8 mouse cellular contexts compared by ENCODE assay signal in genomic region chr2:22774181-22774751, GRCm38 (mm10). TPM values are rescaled to one million over a fixed set of nuclear protein-coding genes. Genes with fewer than 3 reads are reported as not detected.
DNase-seq lines count a peak whose midpoint lies in the region; ATAC-seq and TF ChIP-seq lines count a peak whose summit lies in the region.

No protein-coding gene starts in this region.

- TF ChIP-seq EP300 in lung, postnatal 0 days (IDR thresholded peaks at IDR 0.05) = no peak

- peak; percentile 69 for ATAC-seq in hindbrain, embryonic 11.5 days (ENCODE audit: low FRiP score)
- peak; percentile 85 for ATAC-seq in lung, postnatal 0 days

- H3K27ac ChIP-seq in bone marrow, adult 2 months (ENCODE audit: control insufficient read depth, insufficient read depth, low read depth, low read length, poor library complexity) = peak overlapping the region; percentile 99
- H3K27ac ChIP-seq in hindbrain, embryonic 11.5 days (ENCODE audit: low read depth, low read length) = no peak overlapping the region
- no peak overlapping the region; the same call in 1 of the 2 replicates for H3K27ac ChIP-seq in lung, postnatal 0 days (ENCODE audit: low read length)

- H3K36me3 ChIP-seq in hindbrain, embryonic 11.5 days (ENCODE audit: control insufficient read depth, insufficient read depth, low read length) = no peaks in the 10 kb centered on the region
- no peaks in the 10 kb centered on the region for H3K36me3 ChIP-seq in lung, postnatal 0 days (ENCODE audit: insufficient read depth, low read length)

- H3K4me2 ChIP-seq in hindbrain, embryonic 11.5 days (replicated peaks; ENCODE audit: low read depth, low read length) = peak overlapping the region; percentile 78
- peak overlapping the region; percentile 46 for H3K4me2 ChIP-seq in lung, postnatal 0 days (replicated peaks; ENCODE audit: low read depth, low read length)

- H3K27me3 ChIP-seq in hindbrain, embryonic 11.5 days (ENCODE audit: control insufficient read depth, insufficient read depth, low read length) = no peaks in the 10 kb centered on the region; the same call in 1 of the 2 replicates
- H3K27me3 ChIP-seq in lung, postnatal 0 days (replicated peaks; ENCODE audit: insufficient read depth, low read length) = no peaks in the 10 kb centered on the region

- peak overlapping the region; percentile 98 for H3K4me3 ChIP-seq in bone marrow, adult 2 months (replicated peaks; ENCODE audit: control insufficient read depth, low read depth, low read length)
- H3K4me3 ChIP-seq in hindbrain, embryonic 11.5 days (ENCODE audit: low read depth, low read length) = peak overlapping the region; percentile 35
- H3K4me3 ChIP-seq in lung, postnatal 0 days (ENCODE audit: low read depth, low read length) = peak overlapping the region; percentile 22

- under 1% methylated on average over 28 of the region's 28 CpGs for WGBS in bone marrow, adult 2 months
- WGBS in hindbrain, embryonic 11.5 days = under 1% methylated on average over 28 of the region's 28 CpGs
- WGBS in lung, postnatal 0 days = 3% methylated on average over 27 of the region's 28 CpGs

- no peaks in the 10 kb centered on the region; the same call in 1 of the 2 replicates for H3K4me1 ChIP-seq in bone marrow, adult 2 months (ENCODE audit: control insufficient read depth, insufficient read depth, low read length)
- no peaks in the 10 kb centered on the region for H3K4me1 ChIP-seq in hindbrain, embryonic 11.5 days (replicated peaks; ENCODE audit: control insufficient read depth, insufficient read depth, low read length)
- no peaks in the 10 kb centered on the region for H3K4me1 ChIP-seq in lung, postnatal 0 days (ENCODE audit: insufficient read depth, low read depth, low read length)

- peak; percentile 78 to 81 for DNase-seq in CD8-positive naive resting alpha-beta T cell, adult 2 months (ENCODE audit: low read depth in 2 of 2, low spot score in 2 of 2)
- peak; percentile 39 to 52 for DNase-seq in frontal cortex, postnatal 10 days (ENCODE audit: low spot score in 2 of 2)
- DNase-seq in hindbrain, embryonic 11.5 days (ENCODE audit: low spot score) = peak; percentile 61
- DNase-seq in layer of hippocampus, postnatal 14 days (ENCODE audit: low spot score in 2 of 2) = peak; percentile 35 to 37
- DNase-seq in lung, postnatal 0 days (ENCODE audit: low spot score) = peak; percentile 62
- DNase-seq in ovary, adult 18-20 months (ENCODE audit: low spot score) = peak; percentile 51
- DNase-seq in thymus, postnatal 10 days (ENCODE audit: low spot score in 2 of 2) = peak; percentile 81 to 84

- TF ChIP-seq POLR2A in bone marrow, adult 2 months (IDR thresholded peaks at IDR 0.05; ENCODE audit: borderline replicate concordance, control insufficient read depth, low read depth, low read length) = peak; percentile 95

- no peaks in the 10 kb centered on the region for H3K9me3 ChIP-seq in hindbrain, embryonic 11.5 days (ENCODE audit: control insufficient read depth, low read length)
- H3K9me3 ChIP-seq in lung, postnatal 0 days (ENCODE audit: low read length) = no peaks in the 10 kb centered on the region

- no peak for TF ChIP-seq CTCF in bone marrow, adult 2 months (IDR thresholded peaks at IDR 0.05; ENCODE audit: control insufficient read depth, insufficient read depth, low read length)
- no peak for TF ChIP-seq CTCF in lung, postnatal 0 days (IDR thresholded peaks at IDR 0.05)

- peak overlapping the region; percentile 49 for H3K9ac ChIP-seq in hindbrain, embryonic 11.5 days (ENCODE audit: low read depth, low read length)
- H3K9ac ChIP-seq in lung, postnatal 0 days (replicated peaks; ENCODE audit: low read depth) = no peak overlapping the region

RNA-seq across cellular contexts. Expression of gene Apbb1ip, which starts 0.4 kb away (rescaled TPM):
- polyA plus RNA-seq in bone marrow, adult 2 months (2011; ENCODE audit: insufficient read depth, insufficient read length, low replicate concordance, missing spikeins) = 25.0 and 45.8 TPM in 2 replicates
- polyA plus RNA-seq in hindbrain, embryonic 11.5 days (2014; fragmentation: Nextera tagmentation; extraction: Ambion mirVana) = 0.81 and 1.2 TPM in 2 replicates
- total RNA-seq in layer of hippocampus, postnatal 14 days (2021) = 1 to 10 TPM; 4.9 to 5.6 TPM
- polyA plus RNA-seq in lung, postnatal 0 days (2015; fragmentation: Nextera tagmentation; extraction: Ambion mirVana) = 5.3 and 5.5 TPM in 2 replicates

Comparison
In these comparisons a context has a peak if more than half of its experiments do, and no peak if none do; other contexts are left out.
1. H3K4me3 ChIP-seq: peak in every context shown above with its lines; median percentile 98 in bone marrow, adult 2 months; 35 in hindbrain, embryonic 11.5 days; 22 in lung, postnatal 0 days.